10 mouse cellular contexts compared by ENCODE assay signal in genomic region chr7:99473638-99474407, GRCm38 (mm10). TPM values are rescaled to one million over a fixed set of nuclear protein-coding genes. Genes with fewer than 3 reads are reported as not detected.
DNase-seq lines count a peak whose midpoint lies in the region; ATAC-seq lines count a peak whose summit lies in the region.
"Had no signal": no experiment of that assay in that cellular context is flagged by ENCODE, and none has a peak within 500 bp of the region (broad histone marks: within the 10 kb centered on the region; RNA-seq: fewer than 3 reads in every experiment).

No protein-coding gene starts in this region.

- no peak overlapping the region for H3K9ac ChIP-seq in midbrain, embryonic 14.5 days (replicated peaks; ENCODE audit: low read length)
- H3K9ac ChIP-seq: forebrain, postnatal 0 days had no signal

- H3K36me3 ChIP-seq in midbrain, embryonic 14.5 days (ENCODE audit: control insufficient read depth, insufficient read depth, low read length): peaks cover 43% of the 10 kb centered on the region

- DNase-seq in kidney, postnatal 10 days: peak; percentile 45
- no peak for DNase-seq in kidney, adult 9 months
- peak; percentile 20 for DNase-seq in adipocyte (ENCODE audit: low spot score)
- no peak for DNase-seq in midbrain, embryonic 14.5 days
- no peak for DNase-seq in spleen, adult 12 weeks (ENCODE audit: low spot score)
- DNase-seq in thymus, postnatal 14 days: no peak
- DNase-seq: forebrain, postnatal 0 days; right cerebral cortex, postnatal 4 days had no signal

- no peak overlapping the region for H3K4me3 ChIP-seq in midbrain, embryonic 14.5 days (replicated peaks; ENCODE audit: low read depth, low read length)

- ATAC-seq in erythroblast, adult 5-6 weeks (replicated peaks; ENCODE audit: low FRiP score, poor library complexity, severe bottlenecking): peak; percentile 43
- no peak for ATAC-seq in midbrain, embryonic 14.5 days (ENCODE audit: low FRiP score, low TSS enrichment)

- H3K27me3 ChIP-seq in midbrain, embryonic 14.5 days (ENCODE audit: control insufficient read depth, insufficient read depth, low read length): no peaks in the 10 kb centered on the region

- no peaks in the 10 kb centered on the region for H3K9me3 ChIP-seq in midbrain, embryonic 14.5 days (ENCODE audit: control insufficient read depth, low read length)

- no peak overlapping the region for H3K4me2 ChIP-seq in midbrain, embryonic 14.5 days (ENCODE audit: low read length)

- WGBS in midbrain, embryonic 14.5 days: 84% methylated on average over 14 of the region's 14 CpGs

- peak overlapping the region; percentile 83 for H3K27ac ChIP-seq in midbrain, embryonic 14.5 days (replicated peaks; ENCODE audit: low read depth, low read length)
- H3K27ac ChIP-seq: kidney, postnatal 0 days had no signal

- H3K4me1 ChIP-seq in midbrain, embryonic 14.5 days (ENCODE audit: control insufficient read depth, insufficient read depth, low read length): 0 out of 2 replicates have a peak, but pooled peaks cover 13% of the 10 kb centered on the region

RNA-seq across cellular contexts. Expression of gene Klhl35, which starts 8.0 kb away (rescaled TPM):
- 1.9 TPM in 1 of 2 replicates, not detected in the other for total RNA-seq in erythroblast, adult 5-6 weeks (2015; ENCODE audit: low replicate concordance)
- not detected in 2 replicates for total RNA-seq in erythroblast, adult 5-6 weeks (2017; ENCODE audit: low replicate concordance)
- 10.7 and 11.6 TPM in 2 replicates for polyA plus RNA-seq in midbrain, embryonic 14.5 days (2014; fragmentation: Nextera tagmentation; extraction: Ambion mirVana)

RNA-seq across cellular contexts. Expression of gene Rps3, which starts 9.7 kb away (rescaled TPM):
- 292 and 308 TPM in 2 replicates for total RNA-seq in erythroblast, adult 5-6 weeks (2015; ENCODE audit: low replicate concordance)
- 237 and 436 TPM in 2 replicates for total RNA-seq in erythroblast, adult 5-6 weeks (2017; ENCODE audit: low replicate concordance)
- polyA plus RNA-seq in midbrain, embryonic 14.5 days (2014; fragmentation: Nextera tagmentation; extraction: Ambion mirVana): 488 and 521 TPM in 2 replicates

Comparison
In these comparisons a context has a peak if more than half of its experiments do, and no peak if none do; other contexts are left out.
1. DNase-seq: peak in kidney, postnatal 10 days (single experiment) and adipocyte (single experiment); none in kidney, adult 9 months (single experiment), midbrain, embryonic 14.5 days (single experiment), spleen, adult 12 weeks (single experiment) and thymus, postnatal 14 days (single experiment).